Mouse (Mus musculus) bone marrow macrophage, adult 2 months (primary cell): ENCODE measurements around the gene Gm17783.

Source experiments
- CTCF ChIP-seq: IDR thresholded peaks from 2 replicates; pipeline ENCODE4 v1.5.1; 2012; ENCODE audit warnings: low read depth, mild to moderate bottlenecking, low read length, moderate library complexity
- POLR2A ChIP-seq: IDR thresholded peaks from 2 replicates; pipeline ENCODE4 v1.6.1; 2012; ENCODE audit warnings: mild to moderate bottlenecking, low read depth, low read length, borderline replicate concordance

DNA sequence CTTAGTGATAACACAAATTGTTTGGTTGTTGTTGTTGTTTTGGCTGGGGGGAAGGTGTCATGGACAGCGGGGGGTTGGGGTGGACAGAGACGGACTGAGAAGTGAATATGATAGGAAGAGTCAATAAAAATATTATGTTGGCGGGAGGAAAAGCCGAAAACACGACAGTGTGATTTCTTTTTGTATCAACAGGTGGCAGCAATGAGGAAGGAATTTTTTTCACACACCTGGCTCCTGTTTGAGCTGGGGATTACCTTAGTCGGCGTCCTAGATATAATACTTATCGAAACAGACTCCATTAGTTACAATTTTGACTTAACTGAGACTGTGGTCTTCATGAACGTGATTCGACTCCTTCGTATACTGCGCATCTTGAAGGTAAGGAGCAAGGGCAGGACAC lies 48.0 kb upstream of the Gm17783 start:
- TF ChIP-seq POLR2A (no peak), CTCF (no peak)
